Mouse (Mus musculus) forebrain, embryonic 10.5 days (tissue): ENCODE measurements at regions not wholly inside any gene's neighbourhood (a gene's known extent, or its start where the extent isn't known, plus 50 kb on each side); places are given as distances from the start of the nearest gene placed in this dataset.

ENCODE experiments used
- DNase-seq: peaks from one replicate; pipeline ENCODE4 v3.0.0-alpha.2; 2017; ENCODE audit warnings: low spot score; ENCODE audit errors: extremely low spot score
- H3K27ac ChIP-seq: fragments of 300-500 bp; sonication (generic); 2 replicates; pipeline ENCODE4 v1.5.1; 2016; ENCODE audit warnings: mild to moderate bottlenecking
- H3K27me3 ChIP-seq: fragments of 300-500 bp; sonication (generic); 2 replicates; pipeline ENCODE4 v1.6.1; 2016; ENCODE audit warnings: mild to moderate bottlenecking; ENCODE audit not compliant: poor library complexity, severe bottlenecking
- H3K36me3 ChIP-seq: fragments of 300-500 bp; sonication (generic); replicated peaks from 2 replicates; pipeline ENCODE4 v1.6.1; 2016; ENCODE audit warnings: mild to moderate bottlenecking, moderate library complexity
- H3K4me1 ChIP-seq: fragments of 300-500 bp; sonication (generic); 2 replicates; pipeline ENCODE4 v1.6.1; 2016
- H3K4me3 ChIP-seq: fragments of 300-500 bp; sonication (generic); 2 replicates; pipeline ENCODE4 v1.5.1; 2016; ENCODE audit warnings: mild to moderate bottlenecking, moderate library complexity
- H3K9me3 ChIP-seq: fragments of 300-500 bp; sonication (generic); 2 replicates; pipeline ENCODE4 v1.6.1; 2016; ENCODE audit warnings: mild to moderate bottlenecking, moderate library complexity
- WGBS: fragments of 180-500 bp; shearing (Covaris S2); methylation state at CpG from one replicate; pipeline ENCODE4 v1.1.7; 2016; 5-methylcytosine and 5-hydroxymethylcytosine counted together

DNA sequence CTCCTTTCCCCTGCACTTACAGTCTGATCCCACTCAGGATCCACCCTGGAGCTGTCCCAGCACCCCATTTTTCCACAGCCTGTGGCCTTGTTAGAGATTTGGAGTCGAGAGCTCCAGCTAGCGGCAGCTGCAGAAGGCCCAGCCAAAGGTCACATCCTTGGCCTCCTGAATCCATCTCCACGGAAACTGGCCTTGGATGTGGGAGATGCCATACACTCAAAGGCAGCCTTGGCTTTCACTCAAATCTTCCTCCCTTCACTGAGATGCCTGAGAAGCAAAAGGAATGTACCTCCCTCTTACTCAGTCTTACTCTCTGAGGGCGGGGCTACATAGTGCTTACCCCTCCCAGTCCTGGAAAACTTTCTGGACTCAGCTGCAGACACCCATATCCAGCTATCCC lies 56.2 kb upstream of the Ky start:
- H3K4me3 ChIP-seq: no peak overlapping the region
- H3K9me3 ChIP-seq: no peaks in the 10 kb centered on the region; the same call in 1 of the 2 replicates
- H3K4me1 ChIP-seq: peaks cover 7% of the 10 kb centered on the region; the same call in 1 of the 2 replicates
- no peak overlapping the region for H3K27ac ChIP-seq
- H3K27me3 ChIP-seq: no peaks in the 10 kb centered on the region
- WGBS: 86% methylated on average over 4 of the region's 4 CpGs
- no peak for DNase-seq
- no peaks in the 10 kb centered on the region for H3K36me3 ChIP-seq

DNA sequence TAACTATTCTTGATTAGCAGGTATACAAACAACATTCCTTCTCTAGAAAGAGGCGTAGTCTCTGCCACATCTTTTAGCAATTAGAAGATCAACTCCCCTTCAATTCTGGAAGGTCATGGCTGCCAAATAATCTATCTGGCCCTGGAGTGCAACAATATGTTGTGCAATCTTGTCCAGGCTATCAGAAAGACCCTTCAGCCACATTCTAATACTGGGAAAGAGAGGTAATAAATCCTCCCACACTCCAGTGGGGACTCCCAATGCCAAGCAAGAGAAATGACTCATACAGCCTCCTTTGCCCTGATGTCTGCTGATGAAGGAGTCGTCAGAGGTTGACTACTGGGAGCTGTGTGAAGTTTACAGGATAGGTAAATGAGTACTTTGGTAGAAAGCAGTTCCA lies 59.5 kb upstream of the Ky start:
- no peaks in the 10 kb centered on the region for H3K27me3 ChIP-seq
- WGBS: 80% methylated on average over 2 of the region's 2 CpGs
- no peak overlapping the region for H3K27ac ChIP-seq
- no peak for DNase-seq
- no peaks in the 10 kb centered on the region for H3K36me3 ChIP-seq
- no peak overlapping the region for H3K4me3 ChIP-seq
- no peaks in the 10 kb centered on the region; the same call in 1 of the 2 replicates for H3K9me3 ChIP-seq
- H3K4me1 ChIP-seq: peaks cover 7% of the 10 kb centered on the region; the same call in 1 of the 2 replicates

DNA sequence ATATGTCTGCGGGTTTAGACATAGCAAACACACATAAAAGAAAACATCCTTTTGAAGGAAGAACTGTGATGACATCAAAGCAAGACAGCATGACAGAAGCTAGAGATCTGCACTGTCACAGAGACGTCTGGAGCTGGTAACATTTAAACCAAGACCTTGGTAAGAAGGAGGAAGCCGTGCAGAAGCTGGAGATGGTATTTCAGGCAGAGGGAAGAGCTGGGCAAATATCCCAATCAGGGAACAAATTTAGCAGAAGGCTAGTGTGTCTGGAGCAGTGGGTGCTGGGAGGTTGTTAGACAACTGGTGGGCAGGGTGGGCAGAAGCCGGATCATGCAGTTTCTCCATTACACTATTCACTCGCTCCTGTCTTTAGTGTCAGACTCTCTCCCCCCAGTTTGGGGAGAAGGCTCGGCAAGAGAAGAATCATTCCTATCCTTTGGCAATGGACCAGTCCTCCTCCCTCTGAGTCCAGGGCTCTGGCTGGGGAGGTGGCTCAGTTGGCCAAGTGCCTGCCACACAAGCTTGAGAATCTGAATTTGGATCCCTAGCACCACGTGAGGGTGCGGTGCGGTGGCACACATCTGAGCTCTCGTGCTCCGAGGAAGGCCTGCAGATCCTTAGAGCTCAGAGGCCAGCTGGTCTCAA lies 63.2 kb upstream of the Ky start:
- Histone ChIP-seq H3K4me3 (no peak overlapping the region), H3K36me3 (no peaks in the 10 kb centered on the region), H3K27me3 (no peaks in the 10 kb centered on the region), H3K9me3 (no peaks in the 10 kb centered on the region; the same call in 1 of the 2 replicates), H3K27ac (no peak overlapping the region), H3K4me1 (no peaks in the 10 kb centered on the region)
- no peak for DNase-seq
- 88% methylated on average over 11 of the region's 11 CpGs for WGBS

DNA sequence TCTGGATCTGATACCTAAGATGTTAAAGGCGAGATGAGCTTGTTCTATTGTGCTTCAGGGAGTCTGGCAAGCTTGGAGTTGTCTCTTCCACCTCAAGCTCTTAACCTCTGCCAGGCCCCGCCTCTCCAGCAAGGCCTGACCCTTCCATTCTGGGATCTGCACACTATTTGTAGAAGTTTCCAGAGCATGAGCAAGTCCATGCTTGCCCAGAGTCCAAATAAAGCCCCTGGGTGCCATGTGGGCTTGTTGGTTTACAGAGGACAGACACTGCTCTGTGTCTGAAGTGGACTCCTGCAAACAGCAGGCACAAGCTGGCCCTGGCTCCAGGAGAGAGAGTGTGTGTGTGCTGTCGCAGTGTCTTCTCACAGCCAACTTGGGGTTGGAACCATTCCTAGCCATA lies 67.9 kb upstream of the Ky start:
- no peaks in the 10 kb centered on the region for H3K36me3 ChIP-seq
- no peak overlapping the region for H3K4me3 ChIP-seq
- H3K27me3 ChIP-seq: no peaks in the 10 kb centered on the region
- no peaks in the 10 kb centered on the region for H3K4me1 ChIP-seq
- no peak overlapping the region for H3K27ac ChIP-seq
- no peaks in the 10 kb centered on the region for H3K9me3 ChIP-seq
- no peak for DNase-seq
- 79% methylated on average over 3 of the region's 3 CpGs for WGBS

DNA sequence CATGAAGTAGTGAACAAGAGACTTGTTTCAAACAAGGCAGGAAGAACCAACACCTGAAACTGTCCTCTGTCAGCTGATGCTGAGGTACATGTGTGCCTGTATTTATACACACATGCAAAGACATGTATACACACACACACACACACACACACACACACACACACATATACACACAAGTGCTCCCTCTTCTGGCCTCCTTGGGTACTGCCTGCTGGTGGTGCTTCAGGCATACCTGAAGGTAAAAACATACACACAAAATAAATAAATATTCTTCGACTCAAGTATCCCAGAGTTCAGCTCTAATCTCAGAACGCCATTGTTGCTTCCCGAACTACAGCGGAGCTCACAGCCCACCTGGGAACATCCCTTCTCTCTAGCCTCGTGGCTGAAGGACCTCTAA lies 69.2 kb upstream of the Ky start:
- Histone ChIP-seq H3K27ac (no peak overlapping the region), H3K4me1 (no peaks in the 10 kb centered on the region), H3K36me3 (no peaks in the 10 kb centered on the region), H3K9me3 (no peaks in the 10 kb centered on the region), H3K27me3 (no peaks in the 10 kb centered on the region), H3K4me3 (no peak overlapping the region)
- DNase-seq: no peak
- WGBS: 87% methylated on average over 5 of the region's 5 CpGs

DNA sequence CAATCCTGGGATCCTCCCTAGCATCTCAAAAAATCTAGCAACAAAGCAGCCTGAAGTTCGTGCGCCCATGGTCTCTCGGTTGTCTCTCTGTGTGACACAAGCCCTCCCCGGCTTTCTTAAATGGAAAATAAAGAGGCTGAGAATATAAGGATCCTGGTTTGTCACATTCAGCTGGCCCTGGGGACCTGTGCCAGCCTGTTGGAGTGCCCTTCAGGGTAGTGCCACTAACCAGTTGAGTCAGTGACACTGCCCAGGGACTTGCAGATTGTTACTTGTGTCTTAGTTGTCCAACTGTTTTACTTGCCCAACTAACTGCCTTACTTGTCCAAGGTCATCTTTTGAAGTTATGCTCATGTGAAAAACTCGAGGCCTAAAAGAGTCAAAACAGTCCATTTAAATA lies 73.5 kb upstream of the Ephb1 start:
- Histone ChIP-seq H3K9me3 (no peaks in the 10 kb centered on the region), H3K27me3 (peaks cover 28% of the 10 kb centered on the region), H3K4me1 (peaks cover 24% of the 10 kb centered on the region), H3K27ac (no peak overlapping the region), H3K4me3 (no peak overlapping the region), H3K36me3 (no peaks in the 10 kb centered on the region)
- DNase-seq: no peak
- WGBS: 88% methylated on average over 5 of the region's 5 CpGs

DNA sequence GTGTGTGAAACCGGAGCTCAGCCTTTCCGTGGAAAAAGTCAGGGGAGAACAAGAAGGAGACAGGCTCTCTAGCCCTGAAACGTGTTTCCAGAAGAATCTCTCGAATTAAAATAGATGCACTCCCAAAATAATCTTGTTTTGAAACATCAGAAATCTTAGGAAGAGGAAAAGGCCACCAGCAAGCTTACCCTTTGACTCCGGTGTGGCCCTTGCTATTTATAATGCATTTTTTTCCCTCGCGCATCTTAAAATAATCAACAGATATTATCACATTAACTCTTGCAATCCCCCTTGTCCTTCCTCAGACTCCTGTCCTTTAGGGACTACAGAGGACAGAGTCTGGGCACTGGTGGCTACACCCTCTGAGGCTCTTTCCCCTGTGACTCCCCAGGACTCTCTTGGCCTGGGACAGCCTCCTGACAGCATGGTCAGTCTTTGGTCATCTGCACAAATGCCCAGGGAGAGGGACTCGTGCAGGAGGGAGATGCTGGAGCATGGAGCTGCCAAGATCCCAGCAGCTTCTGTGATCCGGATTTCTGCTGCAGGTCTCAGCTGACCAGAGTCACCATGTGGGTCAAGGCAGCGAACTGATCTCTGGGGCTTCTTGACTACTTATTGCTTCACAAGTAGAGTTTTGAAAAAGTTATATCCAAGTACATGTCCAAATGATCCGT lies 70.3 kb upstream of the Ephb1 start:
- 56% methylated on average over 11 of the region's 11 CpGs for WGBS
- H3K4me1 ChIP-seq: peaks cover 47% of the 10 kb centered on the region

DNA sequence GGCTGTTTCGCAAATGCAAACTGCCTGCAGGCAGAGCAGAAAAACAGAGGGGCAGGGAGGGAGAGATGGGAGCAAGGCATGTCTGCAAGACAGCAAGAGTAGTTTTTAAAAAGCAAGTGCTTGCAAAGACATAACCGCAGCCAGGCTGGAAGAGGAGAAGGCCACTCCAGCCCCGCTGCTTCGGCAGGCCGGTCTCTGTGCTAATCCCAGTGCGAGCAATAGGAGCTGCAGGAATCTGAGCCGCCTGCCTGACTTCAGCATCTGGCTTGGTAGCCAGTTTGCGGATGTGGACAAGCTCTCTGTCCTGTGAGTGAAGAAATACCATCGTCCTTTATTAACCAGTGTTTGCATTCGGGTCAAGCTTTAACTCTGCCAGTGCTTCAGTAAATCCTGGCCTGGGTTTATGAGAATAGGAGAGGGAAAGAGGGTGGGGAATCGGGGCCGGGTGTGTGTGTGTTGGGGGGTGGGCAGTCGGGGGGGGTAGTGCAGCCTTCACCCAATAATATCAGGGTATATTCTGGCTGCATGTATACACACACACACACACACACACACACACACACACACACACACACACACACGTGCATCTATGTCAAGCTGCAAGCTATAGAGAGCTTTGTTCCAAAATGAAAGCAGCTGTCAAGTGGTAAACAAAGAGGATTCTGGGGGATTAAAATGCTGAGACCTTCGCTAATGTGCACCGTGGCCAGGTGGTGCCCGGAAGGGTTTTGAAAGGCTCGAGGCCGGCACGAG lies 69.6 kb upstream of the Ephb1 start:
- 4% methylated on average over 20 of the region's 20 CpGs for WGBS
- peak; percentile 65 for DNase-seq
- Histone ChIP-seq H3K4me1 (peaks cover 52% of the 10 kb centered on the region), H3K27me3 (peaks cover 52% of the 10 kb centered on the region), H3K36me3 (no peaks in the 10 kb centered on the region), H3K9me3 (no peaks in the 10 kb centered on the region), H3K27ac (peak overlapping the region; percentile 90), H3K4me3 (peak overlapping the region; percentile 34)

More for the DNA sequence above, 70.3 kb upstream of the Ephb1 start:
- no peak for DNase-seq
- Histone ChIP-seq H3K9me3 (no peaks in the 10 kb centered on the region), H3K27ac (peak overlapping the region; percentile 90), H3K4me3 (peak overlapping the region; percentile 34), H3K27me3 (peaks cover 46% of the 10 kb centered on the region), H3K36me3 (no peaks in the 10 kb centered on the region)

DNA sequence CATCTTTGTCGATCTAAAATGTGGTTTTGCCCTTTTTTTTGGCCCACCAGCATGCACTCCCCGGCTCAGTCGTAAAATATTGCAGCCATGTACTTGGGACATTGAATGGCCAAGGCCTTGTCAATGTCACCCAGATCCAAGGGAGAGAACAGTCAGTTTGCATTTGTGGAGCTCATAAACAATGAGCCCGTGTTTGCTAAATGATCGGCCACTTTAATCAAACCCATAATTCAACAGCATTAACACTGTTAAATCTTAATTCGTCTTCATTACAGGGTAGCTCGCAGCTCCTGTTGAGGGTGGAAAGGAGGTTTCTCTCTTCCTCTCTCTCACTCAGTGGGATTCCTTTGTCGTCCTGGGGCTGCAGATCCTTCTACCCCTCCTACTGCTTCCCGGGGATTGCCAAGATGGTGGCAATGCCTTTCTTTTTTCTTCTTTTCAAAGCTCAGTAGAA lies 69.0 kb upstream of the Ephb1 start:
- H3K4me3 ChIP-seq: peak overlapping the region; percentile 34
- peak overlapping the region; percentile 90 for H3K27ac ChIP-seq
- H3K4me1 ChIP-seq: peaks cover 52% of the 10 kb centered on the region
- peak; percentile 29 for DNase-seq
- H3K27me3 ChIP-seq: peaks cover 58% of the 10 kb centered on the region
- 9% methylated on average over 9 of the region's 9 CpGs for WGBS
- H3K9me3 ChIP-seq: no peaks in the 10 kb centered on the region
- no peaks in the 10 kb centered on the region for H3K36me3 ChIP-seq

DNA sequence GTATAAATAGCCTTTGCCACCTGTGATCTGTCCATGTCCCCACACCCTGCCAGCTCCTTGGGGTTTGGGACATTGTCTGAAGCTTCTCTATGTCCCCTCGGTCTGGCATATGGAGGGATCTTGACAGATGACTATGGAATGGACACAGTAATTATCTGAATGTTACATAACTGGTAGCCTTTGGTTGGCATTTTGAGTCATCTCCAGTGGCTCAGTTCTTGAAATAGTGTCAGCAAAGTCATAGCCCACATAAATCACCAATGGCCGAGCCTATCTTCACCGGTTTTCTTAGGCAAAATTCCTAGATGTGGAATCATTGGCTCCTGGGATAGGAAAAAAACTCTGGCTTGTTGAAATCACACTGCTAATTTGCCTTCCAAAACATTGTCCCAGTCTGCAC lies 67.3 kb upstream of the Ephb1 start:
- Histone ChIP-seq H3K27me3 (peaks cover 53% of the 10 kb centered on the region), H3K4me1 (peaks cover 52% of the 10 kb centered on the region), H3K27ac (no peak overlapping the region), H3K36me3 (no peaks in the 10 kb centered on the region), H3K4me3 (no peak overlapping the region), H3K9me3 (peaks cover 5% of the 10 kb centered on the region; the same call in 1 of the 2 replicates)
- 89% methylated on average over 3 of the region's 3 CpGs for WGBS
- DNase-seq: no peak

DNA sequence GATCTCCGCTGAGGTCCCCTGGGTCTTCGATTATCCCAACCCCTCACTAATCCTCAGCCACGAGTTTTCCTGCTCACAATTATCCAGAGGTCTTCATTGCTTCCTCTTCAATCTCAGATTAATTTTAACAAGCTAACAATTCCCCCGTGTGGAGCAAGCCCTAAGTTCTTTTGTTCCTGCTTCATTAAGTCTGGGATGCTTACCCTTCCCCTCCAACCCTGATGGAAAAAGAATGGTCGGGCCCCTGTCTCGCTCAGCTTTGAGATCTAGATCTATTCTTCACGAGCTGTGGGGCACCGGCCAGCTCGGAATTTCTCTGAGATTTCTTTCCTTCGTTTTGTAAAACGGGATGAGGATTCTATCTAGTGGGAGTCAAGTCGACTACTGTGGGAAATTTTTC lies 65.7 kb upstream of the Ephb1 start:
- Histone ChIP-seq H3K4me1 (peaks cover 50% of the 10 kb centered on the region), H3K27me3 (peaks cover 48% of the 10 kb centered on the region), H3K36me3 (no peaks in the 10 kb centered on the region), H3K4me3 (no peak overlapping the region), H3K9me3 (peaks cover 10% of the 10 kb centered on the region; the same call in 1 of the 2 replicates), H3K27ac (no peak overlapping the region)
- peak; percentile 43 for DNase-seq
- WGBS: 5% methylated on average over 12 of the region's 12 CpGs

DNA sequence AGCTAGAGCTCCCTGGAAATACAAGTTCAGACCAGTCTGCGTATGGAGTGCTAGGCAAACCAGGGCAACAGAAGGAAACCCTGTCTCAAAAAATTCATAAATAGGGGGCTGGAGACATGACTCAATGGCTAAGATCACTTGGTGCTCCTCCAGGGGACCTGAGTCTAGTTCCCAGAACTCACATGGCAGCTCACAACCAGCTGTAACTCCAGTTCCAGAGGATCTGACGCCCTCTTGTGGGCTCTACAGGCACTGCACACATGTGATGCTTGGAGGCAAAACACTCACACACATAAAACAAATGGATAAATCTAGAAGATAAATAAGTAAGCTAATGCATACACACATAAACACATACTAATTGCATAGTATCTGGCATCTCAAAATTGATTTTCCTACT lies 59.1 kb upstream of the Ephb1 start:
- peaks cover 13% of the 10 kb centered on the region for H3K27me3 ChIP-seq
- DNase-seq: no peak
- H3K9me3 ChIP-seq: peaks cover 10% of the 10 kb centered on the region; the same call in 1 of the 2 replicates
- H3K4me1 ChIP-seq: no peaks in the 10 kb centered on the region
- no peak overlapping the region for H3K4me3 ChIP-seq
- H3K27ac ChIP-seq: no peak overlapping the region
- no peaks in the 10 kb centered on the region for H3K36me3 ChIP-seq
- 67% methylated on average over 2 of the region's 2 CpGs for WGBS

DNA sequence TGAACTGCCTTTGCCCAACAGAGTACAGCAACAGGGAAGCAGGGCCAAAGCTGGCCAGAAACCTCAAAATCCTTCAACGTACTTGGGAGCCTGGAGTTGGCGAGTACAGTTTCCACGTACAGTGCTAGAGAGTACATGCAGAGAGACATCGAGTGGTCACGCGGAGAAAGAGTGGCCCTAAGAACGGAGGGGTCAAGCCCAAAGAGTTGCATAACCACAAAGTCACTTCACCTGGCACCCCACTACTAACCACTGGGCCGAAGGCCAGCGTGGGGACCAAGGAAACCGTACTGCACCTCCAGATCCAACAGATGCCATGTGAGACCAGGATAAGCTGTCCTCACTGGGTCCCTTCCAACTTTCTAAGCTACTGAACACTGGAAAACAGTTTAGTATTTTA lies 56.2 kb upstream of the Ephb1 start:
- Histone ChIP-seq H3K4me1 (peaks cover 4% of the 10 kb centered on the region; the same call in 1 of the 2 replicates), H3K27me3 (peaks cover 10% of the 10 kb centered on the region), H3K36me3 (no peaks in the 10 kb centered on the region), H3K27ac (no peak overlapping the region), H3K9me3 (no peaks in the 10 kb centered on the region), H3K4me3 (no peak overlapping the region)
- WGBS: 96% methylated on average over 10 of the region's 10 CpGs
- DNase-seq: no peak
